Mouse (Mus musculus) gastrocnemius, postnatal 14 days (tissue): ENCODE measurements around the gene Stk10. TPM values are rescaled to one million over a fixed set of nuclear protein-coding genes. Genes with fewer than 3 reads are reported as not detected.

Source experiments
- DNase-seq: peaks from one replicate; pipeline ENCODE4 v3.0.0; 2021; ENCODE audit warnings: mixed read lengths
- intact Hi-C: fragments of 180-260 bp; cut with DNase I; formaldehyde crosslinking; loops from one replicate; pipeline ENCODE4 v1.15.1; 2025; ENCODE audit warnings: low total_unique reads
- total RNA-seq, 2 experiments: library from RNA; stranded (reverse); gene quantifications; 2 replicates each; pipeline ENCODE4 v1.2.3; 2021

Gene Stk10
- total RNA-seq, 2 experiments from 2014 or later: 4.9 to 6.9 TPM

DNA sequence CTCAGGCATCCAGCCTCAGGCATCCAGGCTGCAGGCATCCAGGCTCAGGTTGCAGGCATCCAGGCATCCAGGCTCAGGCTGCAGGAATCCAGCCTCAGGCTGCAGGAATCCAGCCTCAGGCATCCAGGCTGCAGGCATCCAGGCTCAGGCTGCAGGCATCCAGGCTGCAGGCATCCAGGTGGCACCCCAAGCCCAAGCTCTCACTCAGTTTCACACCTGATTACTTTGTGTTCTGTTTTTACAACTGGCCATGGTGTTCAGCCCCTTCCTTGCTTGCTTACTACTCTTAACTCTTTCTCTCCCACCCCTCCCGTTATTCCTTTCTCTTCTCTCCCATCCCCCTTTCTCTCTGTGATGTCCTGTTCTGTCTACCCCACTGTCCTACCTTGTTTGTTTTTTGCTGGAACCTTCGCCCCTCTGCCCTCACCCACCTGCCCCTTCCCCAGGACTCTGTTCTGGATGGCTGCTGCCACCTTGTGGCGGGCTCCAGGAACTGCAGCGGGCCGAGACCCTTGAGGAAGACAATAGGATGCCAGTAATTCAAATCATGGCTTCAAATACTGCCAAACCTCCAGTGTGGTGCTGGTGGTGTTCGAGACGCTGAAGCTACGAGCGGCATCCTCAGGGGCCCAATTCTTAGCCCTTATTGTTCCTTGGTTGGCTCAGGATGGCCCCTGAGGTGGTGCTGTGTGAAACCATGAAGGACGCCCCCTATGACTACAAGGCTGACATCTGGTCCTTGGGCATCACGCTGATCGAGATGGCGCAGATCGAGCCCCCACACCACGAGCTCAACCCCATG is 55.2 kb downstream of the Stk10 start:
- intact Hi-C loops: loop anchor here (5.0 kb wide), 2 partner anchors 56 to 136 kb away; partner anchors contain the start of genes Efcab9 and Stk10
- DNase-seq: peak; percentile 65

DNA sequence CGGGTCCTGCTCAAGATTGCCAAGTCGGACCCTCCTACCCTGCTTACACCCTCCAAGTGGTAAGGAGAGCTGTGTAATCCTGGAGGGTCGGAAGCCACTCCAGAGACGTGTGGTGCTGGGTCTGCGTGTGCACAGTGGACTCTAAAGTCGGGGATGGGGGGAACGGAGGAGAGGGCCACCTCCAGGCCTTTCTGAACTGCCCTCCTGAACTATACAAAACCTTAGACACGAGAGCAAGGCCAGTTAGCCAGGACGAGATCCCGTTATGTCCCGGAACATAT is 55.7 kb downstream of the Stk10 start:
- no peak for DNase-seq
- intact Hi-C loops: loop anchor here (5.0 kb wide), 2 partner anchors 57 to 137 kb away; partner anchors contain the start of genes Efcab9 and Stk10

DNA sequence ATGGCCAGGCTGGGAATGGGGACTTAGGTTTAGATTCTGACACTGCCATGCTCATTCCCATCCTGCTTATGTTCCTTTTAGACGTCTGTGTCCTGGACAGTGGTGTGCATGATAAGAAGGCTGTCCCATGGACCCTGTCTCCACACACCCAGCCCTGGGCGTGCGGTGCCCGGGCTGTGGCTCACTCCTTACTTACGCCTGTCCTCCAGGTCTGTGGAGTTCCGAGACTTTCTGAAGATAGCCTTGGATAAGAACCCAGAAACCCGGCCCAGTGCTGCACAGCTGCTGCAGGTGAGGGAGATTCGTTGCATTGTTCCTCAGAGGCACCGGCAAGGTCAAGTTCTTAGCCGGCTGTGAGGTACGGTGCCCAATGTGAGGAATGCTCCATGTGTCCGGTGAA is 56.1 kb downstream of the Stk10 start:
- intact Hi-C loops: loop anchor here (5.0 kb wide), 2 partner anchors 57 to 137 kb away; partner anchors contain the start of genes Efcab9 and Stk10
- no peak for DNase-seq

DNA sequence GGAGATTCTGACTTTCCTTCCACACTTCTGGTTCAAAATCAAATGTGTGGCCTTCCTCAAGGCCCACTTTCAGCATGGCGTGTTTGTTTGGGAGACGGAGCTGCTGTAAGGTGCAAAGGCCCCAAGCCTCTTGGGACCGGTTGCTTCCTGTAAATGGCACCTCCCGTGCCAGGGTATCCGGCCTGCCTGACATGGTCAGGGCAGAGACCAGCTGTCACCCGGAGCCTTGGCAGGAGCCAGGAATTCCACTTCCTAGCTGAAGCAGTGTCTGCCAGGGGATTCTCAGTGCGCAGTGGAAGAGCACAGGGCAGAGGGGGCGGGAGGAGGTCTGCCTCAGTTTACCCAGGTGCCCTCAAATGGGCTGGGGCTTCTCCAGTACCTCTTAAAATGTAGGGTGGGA is 56.7 kb downstream of the Stk10 start:
- intact Hi-C loops: loop anchor here (5.0 to 10.0 kb wide), 3 partner anchors 57 to 255 kb away; partner anchors contain the start of genes Efcab9 and Stk10
- peak; percentile 76 for DNase-seq

DNA sequence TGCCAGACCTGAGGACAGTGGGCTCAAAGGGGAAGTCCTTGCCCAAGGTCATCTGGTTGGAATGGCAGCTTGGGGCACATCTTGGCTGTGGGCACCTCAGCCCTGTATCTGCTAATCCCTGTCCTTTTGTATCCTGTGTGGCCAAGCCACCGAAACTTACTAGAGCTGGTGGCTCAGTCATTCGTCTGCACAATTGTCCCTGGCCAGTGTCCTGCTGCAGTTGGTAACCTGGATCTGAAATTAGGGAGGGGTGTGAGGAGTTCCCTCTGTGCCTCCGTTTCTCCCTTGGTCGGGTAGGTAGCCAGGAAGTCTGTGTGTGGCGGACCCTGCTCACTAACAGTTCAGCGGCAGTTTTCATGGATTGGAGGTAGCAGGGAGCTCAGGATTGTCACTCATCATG is 57.1 kb downstream of the Stk10 start:
- DNase-seq: no peak
- intact Hi-C loops: loop anchor here (10.0 kb wide), 1 partner anchor 255 kb away; no protein-coding TSS in a partner anchor

DNA sequence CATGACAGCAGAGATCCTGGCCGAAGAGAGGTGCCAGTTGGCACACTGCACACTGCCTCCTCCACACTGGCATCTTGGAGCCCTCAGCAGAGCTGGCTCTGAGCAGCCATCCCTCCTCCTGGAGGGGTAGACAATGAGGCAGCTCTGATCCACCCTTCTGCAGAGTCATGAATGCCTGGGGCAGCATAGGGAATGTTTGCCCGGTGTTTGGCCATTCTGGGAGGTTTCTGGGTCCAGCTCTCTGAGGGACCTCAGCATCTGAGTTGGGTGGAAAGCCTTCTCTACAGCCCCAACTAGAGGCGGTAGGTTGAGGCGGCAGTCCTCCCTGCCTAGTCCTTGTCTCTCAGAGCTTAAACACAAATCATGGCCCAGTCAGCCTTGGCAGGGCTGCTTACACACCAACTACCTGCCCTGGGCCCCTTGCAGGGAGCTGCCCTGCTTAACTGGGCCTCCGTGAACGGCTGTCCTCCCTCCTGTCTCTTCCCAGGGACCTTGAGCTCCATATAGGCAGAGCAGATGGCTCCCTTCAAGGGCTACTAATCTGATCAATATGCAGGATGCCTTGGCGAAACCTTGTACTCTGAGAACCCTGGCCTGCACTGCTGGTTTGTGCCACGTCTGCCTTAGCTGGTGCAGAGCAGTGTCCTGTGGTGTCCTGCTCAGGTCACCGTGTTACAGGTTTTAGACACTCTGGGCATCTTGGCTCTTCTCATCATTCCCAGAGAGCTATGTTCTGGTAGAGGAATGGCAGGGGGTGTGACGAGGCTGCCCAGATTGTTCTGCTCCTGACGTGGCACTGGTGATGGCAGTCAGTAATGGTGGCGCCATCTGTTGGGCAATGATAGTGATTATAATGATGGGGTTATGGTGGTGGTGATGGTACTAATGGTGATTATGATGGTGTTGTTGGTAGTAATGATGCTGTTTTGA is 59.1 kb downstream of the Stk10 start:
- no peak for DNase-seq
- intact Hi-C loops: loop anchor here (10.0 kb wide), 1 partner anchor 257 kb away; no protein-coding TSS in a partner anchor

DNA sequence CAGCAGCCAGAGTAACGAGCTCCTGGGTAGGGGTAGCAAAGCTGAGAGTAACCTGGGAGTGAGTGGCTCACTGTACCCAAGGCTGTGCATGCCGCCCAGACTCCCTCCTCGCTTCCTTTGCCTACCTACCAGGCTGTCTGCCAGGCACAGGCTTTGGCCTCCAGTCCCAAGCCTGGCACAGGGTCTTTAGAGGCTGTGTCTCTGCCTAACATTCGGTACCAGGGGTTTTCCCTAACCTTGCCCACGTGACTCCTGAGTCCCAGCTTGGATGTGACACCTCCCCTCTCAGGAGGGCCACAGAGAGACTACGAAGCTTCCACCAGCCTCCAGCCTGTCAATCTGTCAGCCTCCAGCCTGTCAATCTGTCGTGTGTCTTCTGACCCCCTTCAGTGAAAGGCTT is 60.0 kb downstream of the Stk10 start:
- intact Hi-C loops: loop anchor here (10.0 kb wide), 1 partner anchor 258 kb away; no protein-coding TSS in a partner anchor

DNA sequence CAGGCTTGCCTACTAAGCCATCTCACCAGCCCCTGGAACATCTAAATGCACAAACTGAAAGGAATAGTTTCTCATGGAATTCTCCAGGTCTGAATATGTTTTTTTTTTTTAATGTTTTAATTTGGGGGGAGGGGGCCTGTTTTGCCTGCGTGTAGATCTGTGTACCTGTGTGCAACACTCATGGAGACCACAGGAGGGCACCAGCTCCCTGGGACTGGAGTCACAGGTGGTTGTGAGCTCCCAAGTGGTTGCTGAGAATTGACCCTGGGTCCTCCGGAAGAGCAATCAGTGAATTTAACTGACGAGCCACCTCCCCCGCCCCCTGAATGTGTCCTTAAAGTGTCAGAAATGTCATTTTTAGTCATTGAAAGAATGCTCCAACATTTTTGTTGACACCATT is 61.0 kb downstream of the Stk10 start:
- intact Hi-C loops: loop anchor here (10.0 kb wide), 1 partner anchor 259 kb away; no protein-coding TSS in a partner anchor
- DNase-seq: no peak

More for the DNA sequence above, 60.0 kb downstream of the Stk10 start:
- no peak for DNase-seq

DNA sequence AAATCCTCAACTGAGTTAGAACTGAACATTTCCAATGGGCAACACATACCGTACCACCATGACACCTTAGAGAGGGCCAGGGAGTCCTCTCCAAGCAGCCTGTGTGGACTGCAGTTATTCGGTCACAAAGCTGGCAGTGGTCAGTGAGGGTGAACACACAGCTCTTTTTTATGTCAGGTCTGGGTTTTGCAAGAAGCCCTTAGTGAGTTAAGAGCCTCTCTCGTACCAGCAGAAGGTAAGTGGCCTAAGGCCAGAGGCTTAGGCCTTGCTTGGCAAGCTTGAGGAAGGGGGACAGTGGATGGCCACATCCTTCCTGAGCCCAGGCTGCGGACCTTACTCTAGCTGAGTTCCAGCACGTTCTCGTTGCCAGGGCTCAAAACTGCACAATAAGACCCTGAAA is 67.3 kb downstream of the Stk10 start:
- intact Hi-C loops: no loop called here
- no peak for DNase-seq

DNA sequence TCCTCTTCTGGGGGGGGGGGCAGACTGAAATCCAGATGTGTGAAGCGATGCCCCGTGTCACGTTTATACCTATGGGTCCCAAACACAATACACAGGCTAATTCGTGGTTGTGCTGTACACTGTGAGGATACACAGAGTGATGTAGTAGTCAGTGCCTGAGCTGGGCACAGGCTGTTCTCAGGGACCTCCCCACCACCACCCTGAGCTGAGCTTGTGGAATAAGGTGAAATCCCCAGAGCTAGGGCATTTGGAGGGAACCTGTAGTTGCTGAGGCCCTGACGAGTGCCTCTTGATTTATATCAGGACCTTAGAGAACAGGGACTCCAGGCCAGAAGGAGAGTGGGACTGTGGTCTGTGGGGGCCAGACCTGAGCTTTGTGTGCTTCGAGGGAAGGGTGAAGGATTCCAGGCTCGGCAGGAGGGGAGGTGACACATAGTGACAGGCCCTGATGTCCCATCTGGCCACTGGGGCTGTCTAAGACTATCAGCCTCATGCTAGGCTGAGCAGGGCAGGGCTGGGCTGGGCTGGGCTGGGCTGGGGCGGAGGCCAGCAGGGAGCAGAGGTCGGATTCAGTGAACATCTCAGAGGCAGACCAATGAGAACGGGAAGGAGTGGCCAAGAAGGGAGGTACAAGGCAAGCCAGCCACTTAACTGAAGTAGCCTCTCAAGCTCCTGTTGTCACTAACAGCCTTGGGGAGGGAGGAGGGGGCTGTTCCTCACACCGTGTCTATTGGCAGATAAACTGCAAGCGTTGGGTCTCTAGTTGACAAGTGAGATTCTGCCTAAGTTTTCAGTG is 68.6 kb downstream of the Stk10 start:
- no peak for DNase-seq

DNA sequence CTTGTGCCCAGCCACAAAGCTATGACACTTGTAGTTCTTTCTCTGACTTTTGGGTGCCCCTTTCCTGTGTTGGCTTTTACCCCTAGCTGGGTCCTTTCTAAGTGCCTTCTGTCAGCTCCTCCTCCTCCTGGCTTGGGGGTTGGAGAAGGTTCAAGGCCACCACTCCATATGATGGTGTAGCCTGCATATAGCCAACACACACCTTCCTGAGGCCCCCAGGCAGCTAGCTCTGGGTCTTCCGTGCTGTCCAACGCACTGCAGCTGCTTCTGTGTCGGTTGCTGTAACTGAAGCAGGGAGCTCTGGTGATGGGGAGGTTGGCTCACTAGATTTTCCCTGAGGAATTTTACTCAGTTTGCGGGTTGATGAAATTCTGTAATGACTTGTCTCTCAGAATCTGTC is 71.6 kb downstream of the Stk10 start:
- DNase-seq: no peak
- intact Hi-C loops: no loop called here

More for the DNA sequence above, 68.6 kb downstream of the Stk10 start:
- intact Hi-C loops: no loop called here

DNA sequence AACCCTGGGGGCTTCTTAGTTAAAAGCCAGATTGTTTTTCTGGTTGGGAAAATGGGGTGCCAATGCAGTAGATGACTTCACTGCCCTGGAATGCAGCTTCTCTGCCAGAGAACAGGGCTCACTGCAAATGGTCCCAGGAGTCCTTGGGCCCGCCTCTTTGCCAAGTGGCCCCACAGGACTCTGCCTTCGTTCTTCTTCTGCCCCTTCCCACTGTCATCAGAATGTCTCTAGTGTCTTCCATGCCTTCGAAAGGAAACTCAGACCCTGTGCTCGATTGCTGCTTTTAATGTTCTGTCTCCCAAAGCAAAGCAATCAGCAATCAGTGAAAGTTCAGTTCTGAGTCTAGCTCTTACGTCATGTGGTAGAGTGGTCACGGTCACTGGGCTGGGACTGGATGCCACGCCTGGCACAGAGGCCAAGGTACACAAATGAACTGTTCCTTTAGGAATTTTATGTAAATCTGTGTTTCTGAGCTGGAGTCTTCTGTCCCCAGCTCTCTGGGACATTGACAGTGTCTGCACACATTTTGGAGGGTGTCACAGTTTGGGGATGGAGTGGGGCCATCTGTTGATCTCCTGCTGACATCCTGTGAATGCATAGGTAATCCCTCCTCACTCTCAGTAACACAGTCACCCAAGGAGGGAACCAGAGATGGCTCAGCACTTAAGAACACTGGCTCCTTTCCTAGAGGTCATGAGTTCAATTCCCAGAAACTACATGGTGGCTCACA is 72.2 kb downstream of the Stk10 start:
- intact Hi-C loops: no loop called here
- DNase-seq: peak; percentile 59

DNA sequence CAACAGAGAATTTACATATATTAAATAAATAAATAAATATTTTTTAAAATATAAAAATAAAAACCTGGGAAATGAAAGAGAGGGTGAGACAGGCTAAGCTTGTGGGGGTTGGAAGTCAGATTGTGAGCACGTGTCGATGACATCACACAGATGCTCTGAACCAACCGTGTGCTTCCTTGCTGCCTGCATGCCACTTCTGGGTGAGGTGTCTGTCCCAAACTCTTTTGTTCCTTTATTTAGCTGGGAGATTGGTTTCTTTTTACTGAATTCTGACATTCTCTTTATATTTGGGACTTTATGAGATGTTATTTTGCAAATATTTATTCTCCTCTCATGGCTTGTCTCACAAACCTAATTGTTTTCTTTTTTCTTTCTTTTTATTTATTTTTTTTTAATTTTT is 72.8 kb downstream of the Stk10 start:
- DNase-seq: no peak
- intact Hi-C loops: no loop called here

DNA sequence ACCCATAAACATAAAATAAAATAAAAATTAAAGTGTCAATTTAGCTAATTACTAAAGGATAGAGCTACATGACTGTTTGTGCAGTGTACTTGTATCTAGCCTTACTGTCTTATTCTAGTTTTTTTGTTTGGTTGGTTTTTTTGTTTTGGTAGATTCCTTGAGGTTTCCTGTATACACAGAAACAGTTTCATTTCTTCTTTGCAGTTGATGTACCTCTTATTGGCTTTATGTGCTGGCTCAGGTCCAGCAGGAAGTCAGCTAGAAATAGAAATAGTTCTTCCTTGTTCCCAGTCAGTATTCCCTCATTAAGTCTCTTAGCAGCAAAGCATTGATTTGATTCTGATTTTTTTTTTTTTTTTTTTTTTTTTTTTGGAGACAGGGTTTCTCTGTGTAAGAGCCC is 74.2 kb downstream of the Stk10 start:
- intact Hi-C loops: no loop called here
- DNase-seq: no peak

DNA sequence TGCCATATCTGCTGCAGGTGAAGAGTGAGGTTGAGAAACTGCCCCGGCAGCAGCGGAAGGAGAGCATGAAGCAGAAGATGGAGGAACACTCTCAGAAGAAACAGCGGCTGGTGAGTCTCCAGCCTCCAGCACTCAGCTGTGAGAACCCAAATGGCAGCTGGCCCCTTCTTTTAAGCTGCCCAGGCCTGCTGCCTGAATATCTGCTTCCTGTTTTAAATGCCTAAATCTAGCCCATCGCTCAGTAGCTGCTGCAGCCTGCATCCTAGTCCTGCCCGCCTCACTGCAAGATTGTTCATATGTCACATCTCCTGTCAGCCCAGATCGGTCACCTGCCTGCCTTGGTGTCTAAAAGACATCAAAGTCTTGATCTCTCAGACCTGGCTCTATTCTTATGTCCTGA is 77.5 kb downstream of the Stk10 start:
- intact Hi-C loops: no loop called here
- DNase-seq: no peak

DNA sequence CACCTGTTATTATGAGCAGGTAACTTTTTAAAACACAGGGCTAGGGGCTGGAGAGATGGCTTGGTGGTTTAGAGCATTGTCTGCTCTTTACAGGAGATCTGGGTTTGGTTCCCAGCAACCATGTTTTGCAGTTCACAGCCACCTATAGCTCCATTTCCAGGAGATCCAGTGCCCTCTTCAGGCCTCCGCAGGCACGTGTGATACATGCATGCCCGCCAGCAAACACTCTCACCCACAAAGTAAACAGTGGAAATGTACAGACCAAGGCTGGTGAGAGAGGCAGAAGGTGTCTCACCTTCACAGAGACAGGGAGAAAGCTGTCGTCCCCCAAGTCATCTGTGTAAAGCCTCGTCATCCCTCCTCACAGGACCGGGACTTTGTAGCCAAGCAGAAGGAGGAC is 79.2 kb downstream of the Stk10 start:
- intact Hi-C loops: no loop called here
- DNase-seq: no peak

DNA sequence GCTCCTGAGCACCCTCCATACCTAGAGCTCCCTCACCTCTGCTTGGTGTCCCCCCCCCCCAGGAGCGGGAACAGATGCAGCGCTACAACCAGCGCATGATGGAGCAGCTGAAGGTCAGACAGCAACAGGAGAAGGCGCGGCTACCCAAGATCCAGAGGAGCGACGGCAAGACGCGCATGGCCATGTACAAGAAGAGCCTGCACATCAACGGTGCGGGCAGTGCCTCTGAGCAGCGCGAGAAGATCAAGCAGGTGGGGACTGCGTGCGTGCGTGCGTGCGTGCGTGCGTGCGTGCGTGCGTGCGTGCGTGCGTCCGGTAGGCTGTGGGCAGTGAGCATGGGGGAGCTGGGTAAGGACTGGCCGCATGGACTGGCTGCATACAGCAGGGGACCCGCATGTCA is 81.4 kb downstream of the Stk10 start:
- intact Hi-C loops: no loop called here
- no peak for DNase-seq

DNA sequence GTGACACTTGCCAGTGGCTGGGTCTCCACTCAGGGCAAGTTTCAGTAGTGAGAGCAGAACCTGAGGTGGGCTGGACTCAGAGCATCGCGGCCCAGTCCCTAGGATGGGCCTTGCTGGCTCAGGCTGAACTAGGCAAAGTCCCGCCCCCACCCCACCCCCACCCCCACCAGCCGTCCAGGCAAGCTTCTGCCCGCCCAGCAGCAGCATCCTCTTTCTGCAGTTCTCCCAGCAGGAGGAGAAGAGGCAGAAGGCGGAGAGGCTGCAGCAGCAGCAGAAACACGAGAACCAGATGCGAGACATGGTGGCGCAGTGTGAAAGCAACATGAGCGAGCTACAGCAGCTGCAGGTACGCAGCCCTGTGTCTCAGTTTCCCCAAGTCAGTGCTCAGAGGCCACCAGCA is 82.5 kb downstream of the Stk10 start:
- DNase-seq: no peak
- intact Hi-C loops: no loop called here

DNA sequence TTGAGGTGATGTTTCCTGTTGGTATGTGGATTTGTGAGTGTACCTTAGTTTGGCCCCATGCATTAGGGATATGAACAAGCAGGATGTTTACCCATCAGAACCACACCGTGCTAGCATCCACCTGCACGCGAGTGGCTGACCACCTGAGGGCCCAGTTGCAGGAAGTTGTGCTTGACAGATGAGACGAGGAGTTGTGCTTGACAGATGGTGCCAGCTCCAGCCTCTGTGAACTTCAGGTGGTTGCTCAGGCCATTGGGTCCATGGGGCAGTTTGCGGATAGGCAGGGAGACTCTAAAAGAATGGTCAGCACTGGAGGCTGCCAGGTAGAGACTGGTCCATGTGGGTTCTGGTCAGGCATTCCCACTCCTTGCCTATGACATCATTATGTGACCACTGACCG is 83.0 kb downstream of the Stk10 start:
- DNase-seq: no peak

More for the DNA sequence above, 83.0 kb downstream of the Stk10 start:
- intact Hi-C loops: no loop called here
